31 mouse cellular contexts compared by ENCODE assay signal in genomic region chr5:92762425-92762824, GRCm38 (mm10).
DNase-seq lines count a peak whose midpoint lies in the region; ATAC-seq and TF ChIP-seq lines count a peak whose summit lies in the region.
"Had no signal": no experiment of that assay in that cellular context is flagged by ENCODE, and none has a peak within 500 bp of the region (broad histone marks: within the 10 kb centered on the region; RNA-seq: fewer than 3 reads in every experiment).

No protein-coding gene starts in this region.

- H3K9me3 ChIP-seq in heart, postnatal 0 days (replicated peaks; ENCODE audit: control insufficient read depth, low read length): no peaks in the 10 kb centered on the region
- H3K9me3 ChIP-seq in kidney, postnatal 0 days (replicated peaks; ENCODE audit: low read length): no peaks in the 10 kb centered on the region
- H3K9me3 ChIP-seq: limb, embryonic 10.5 days; limb, embryonic 15.5 days; liver, embryonic 15.5 days had no signal

- no peak for TF ChIP-seq EP300 in heart, postnatal 0 days (IDR thresholded peaks at IDR 0.05; ENCODE audit: low read depth)

- peaks cover 11% of the 10 kb centered on the region; the same call in 1 of the 2 replicates for H3K4me1 ChIP-seq in heart, postnatal 0 days (ENCODE audit: control insufficient read depth, insufficient read depth)
- peaks cover 18% of the 10 kb centered on the region for H3K4me1 ChIP-seq in kidney, postnatal 0 days (replicated peaks; ENCODE audit: insufficient read depth, low read length)
- H3K4me1 ChIP-seq: limb, embryonic 15.5 days; liver, embryonic 15.5 days had no signal

- intact Hi-C loops in heart, postnatal 10 days (cut with DNase I): no loop called here

- peak; percentile 81 for DNase-seq in heart, adult 11 months
- DNase-seq in heart, adult 8-10 months (ENCODE audit: low spot score): no peak
- DNase-seq in heart, postnatal 0 days (ENCODE audit: low spot score): no peak
- DNase-seq in heart, postnatal 10 days: no peak
- DNase-seq in kidney, postnatal 0 days (ENCODE audit: low spot score): no peak
- DNase-seq in kidney, postnatal 36 days: no peak
- DNase-seq in thymus, postnatal 4 days: no peak
- DNase-seq in lung, adult 18-20 months: no peak
- DNase-seq: adrenal gland, adult 2 months; adrenal gland, postnatal 36 days; cerebellum, adult 18-20 months; cerebellum, postnatal 10 days; gastrocnemius, adult 2 months; gastrocnemius, postnatal 36 days; layer of hippocampus, adult 9-11 months; lung, postnatal 36 days; thymus, adult 18-20 months; thymus, postnatal 25 days had no signal

- no peak overlapping the region for H3K4me2 ChIP-seq in heart, postnatal 0 days (ENCODE audit: low read depth, low read length)
- H3K4me2 ChIP-seq in kidney, postnatal 0 days (ENCODE audit: low read length): no peak overlapping the region
- H3K4me2 ChIP-seq: hindbrain, embryonic 14.5 days; limb, embryonic 15.5 days; liver, embryonic 15.5 days; midbrain, embryonic 11.5 days had no signal

- H3K27me3 ChIP-seq in heart, postnatal 0 days (ENCODE audit: control insufficient read depth, insufficient read depth, low read length): no peaks in the 10 kb centered on the region
- no peaks in the 10 kb centered on the region for H3K27me3 ChIP-seq in kidney, postnatal 0 days (ENCODE audit: insufficient read depth, low read length)
- H3K27me3 ChIP-seq: CH12.LX; limb, embryonic 15.5 days; liver, embryonic 15.5 days had no signal

- WGBS in heart, postnatal 0 days: 92% methylated on average over 5 of the region's 5 CpGs
- WGBS in kidney, postnatal 0 days: 67% methylated on average over 5 of the region's 5 CpGs

- no peak for ATAC-seq in heart, postnatal 0 days (ENCODE audit: insufficient read depth, low read depth)
- no peak for ATAC-seq in kidney, postnatal 0 days (replicated peaks; ENCODE audit: low FRiP score, low read depth)
- ATAC-seq: activated CD4-positive, CD25-positive, alpha-beta regulatory T cell, adult 4 months; forebrain, embryonic 16.5 days; inflammation-experienced regulatory T-cells, adult 6 months; midbrain, embryonic 16.5 days had no signal

- H3K4me3 ChIP-seq in heart, postnatal 0 days (ENCODE audit: low read depth, low read length): no peak overlapping the region
- no peak overlapping the region for H3K4me3 ChIP-seq in kidney, postnatal 0 days (replicated peaks; ENCODE audit: low read depth, low read length)
- H3K4me3 ChIP-seq: erythroblast, embryonic 14.5 days; gastrocnemius, adult 2 months; heart, adult 2 months; limb, embryonic 10.5 days; limb, embryonic 15.5 days; liver, embryonic 15.5 days had no signal

- no peaks in the 10 kb centered on the region for H3K36me3 ChIP-seq in heart, postnatal 0 days (replicated peaks; ENCODE audit: control insufficient read depth, insufficient read depth, low read length)
- no peaks in the 10 kb centered on the region for H3K36me3 ChIP-seq in kidney, postnatal 0 days (ENCODE audit: insufficient read depth, low read length)
- H3K36me3 ChIP-seq: limb, embryonic 10.5 days; limb, embryonic 15.5 days; liver, embryonic 15.5 days had no signal

- H3K9ac ChIP-seq in heart, postnatal 0 days (replicated peaks; ENCODE audit: low read depth, low read length): no peak overlapping the region
- H3K9ac ChIP-seq in kidney, postnatal 0 days (ENCODE audit: low read depth, low read length): no peak overlapping the region
- H3K9ac ChIP-seq: hindbrain, embryonic 14.5 days; limb, embryonic 15.5 days; liver, embryonic 15.5 days had no signal

- peak overlapping the region; percentile 84 for H3K27ac ChIP-seq in heart, postnatal 0 days (ENCODE audit: low read depth)
- H3K27ac ChIP-seq in kidney, postnatal 0 days: peak overlapping the region; percentile 6; the same call in 1 of the 2 replicates
- H3K27ac ChIP-seq: gastrocnemius, adult 2 months; heart, adult 2 months; hindbrain, embryonic 14.5 days; limb, embryonic 10.5 days; limb, embryonic 15.5 days; liver, embryonic 15.5 days; stomach, postnatal 0 days had no signal

- TF ChIP-seq CTCF in heart, postnatal 0 days (IDR thresholded peaks at IDR 0.05; ENCODE audit: low read depth): no peak
- no peak for TF ChIP-seq CTCF in kidney, postnatal 0 days (IDR thresholded peaks at IDR 0.05; ENCODE audit: low read depth)
